Mouse (Mus musculus): Measurements from ENCODE around the gene Cfap57. TPM values are rescaled to one million over a fixed set of nuclear protein-coding genes. Genes with fewer than 3 reads are reported as not detected.
"Not testable (repeated sequence)": the region's sequence is repeated elsewhere in the genome, so short reads cannot be mapped to it uniquely, and the experiment has no call there.

Cfap57 gene
- polyA plus RNA-seq, 1 experiment from 2014 or later, result 0.64 TPM

DNA sequence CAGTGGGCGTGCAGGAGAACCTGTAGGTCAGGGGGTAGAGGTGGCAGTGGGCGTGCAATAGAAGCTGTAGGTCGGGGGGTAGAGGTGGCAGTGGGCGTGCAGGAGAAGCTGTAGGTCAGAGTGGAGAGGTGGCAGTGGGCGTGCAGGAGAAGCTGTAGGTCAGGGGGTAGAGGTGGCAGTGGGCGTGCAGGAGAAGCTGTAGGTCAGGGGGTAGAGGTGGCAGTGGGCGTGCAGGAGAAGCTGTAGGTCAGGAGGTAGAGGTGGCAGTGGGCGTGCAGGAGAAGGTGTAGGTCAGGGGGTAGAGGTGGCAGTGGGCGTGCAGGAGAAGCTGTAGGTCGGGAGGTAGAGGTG is 72.5 kb downstream of the Cfap57 start:
- H3K4me2 ChIP-seq; H3K36me3 ChIP-seq; H3K4me3 ChIP-seq; H3K27me3 ChIP-seq; ATAC-seq (ENCODE audit: borderline replicate concordance, extremely low read depth, low FRiP score, low TSS enrichment); H3K27ac ChIP-seq; H3K9ac ChIP-seq; H3K9me3 ChIP-seq; H3K4me1 ChIP-seq: not testable (repeated sequence)
- 84% methylated on average over 10 of the region's 10 CpGs for WGBS

DNA sequence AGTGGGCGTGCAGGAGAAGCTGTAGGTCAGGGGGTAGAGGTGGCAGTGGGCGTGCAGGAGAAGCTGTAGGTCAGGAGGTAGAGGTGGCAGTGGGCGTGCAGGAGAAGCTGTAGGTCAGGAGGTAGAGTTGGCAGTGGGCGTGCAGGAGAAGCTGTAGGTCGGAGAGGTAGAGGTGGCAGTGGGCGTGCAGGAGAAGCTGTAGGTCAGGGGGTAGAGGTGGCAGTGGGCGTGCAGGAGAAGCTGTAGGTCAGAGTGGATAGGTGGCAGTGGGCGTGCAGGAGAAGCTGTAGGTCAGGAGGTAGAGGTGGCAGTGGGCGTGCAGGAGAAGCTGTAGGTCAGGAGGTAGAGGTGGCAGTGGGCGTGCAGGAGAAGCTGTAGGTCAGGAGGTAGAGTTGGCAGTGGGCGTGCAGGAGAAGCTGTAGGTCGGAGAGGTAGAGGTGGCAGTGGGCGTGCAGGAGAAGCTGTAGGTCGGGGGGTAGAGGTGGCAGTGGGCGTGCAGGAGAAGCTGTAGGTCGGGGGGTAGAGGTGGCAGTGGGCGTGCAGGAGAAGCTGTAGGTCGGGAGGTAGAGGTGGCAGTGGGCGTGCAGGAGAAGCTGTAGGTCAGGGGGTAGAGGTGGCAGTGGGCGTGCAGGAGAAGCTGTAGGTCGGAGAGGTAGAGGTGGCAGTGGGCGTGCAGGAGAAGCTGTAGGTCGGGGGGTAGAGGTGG is 73.0 kb downstream of the Cfap57 start:
- not testable (repeated sequence) for ATAC-seq (ENCODE audit: borderline replicate concordance, extremely low read depth, low FRiP score, low TSS enrichment); H3K27ac ChIP-seq; H3K4me1 ChIP-seq; H3K27me3 ChIP-seq; H3K4me2 ChIP-seq; H3K36me3 ChIP-seq; H3K4me3 ChIP-seq; H3K9me3 ChIP-seq; H3K9ac ChIP-seq
- WGBS, result 85% methylated on average over 23 of the region's 23 CpGs

DNA sequence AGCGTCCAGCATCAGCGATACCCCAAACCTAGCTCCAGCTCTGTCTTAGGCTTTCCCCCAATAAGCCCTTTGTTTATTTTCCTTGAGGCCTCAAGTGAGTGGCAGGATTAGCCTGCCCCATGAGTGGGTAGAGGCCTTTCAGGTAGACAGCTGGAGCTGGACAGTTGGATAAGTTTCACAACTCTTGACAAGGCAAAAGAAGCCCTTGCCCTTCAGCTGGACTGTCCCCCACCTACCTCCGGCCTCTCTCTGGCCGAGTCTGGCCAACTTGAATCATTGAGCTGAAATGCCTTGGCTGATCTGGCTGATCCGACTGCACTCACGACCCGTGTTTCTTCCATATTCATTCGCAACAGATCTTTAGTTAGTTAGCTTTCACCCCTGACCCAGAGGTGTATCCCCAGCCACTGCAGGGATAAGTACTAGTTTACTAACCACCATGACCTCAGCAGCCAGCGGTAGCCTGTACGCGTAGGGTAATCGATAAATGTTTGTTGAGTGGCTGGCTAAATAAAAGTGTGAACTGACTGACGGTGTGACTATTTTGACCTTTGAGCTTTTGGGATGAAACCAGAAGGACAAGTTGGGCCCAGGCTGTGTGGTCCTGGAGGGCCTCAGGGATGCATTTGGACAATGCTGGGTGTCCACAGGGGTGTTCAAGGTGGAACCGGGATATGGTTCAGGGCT is 76.0 kb downstream of the Cfap57 start:
- Histone ChIP-seq H3K4me1 (peaks cover 5% of the 10 kb centered on the region), H3K4me3 (peak overlapping the region; percentile 36), H3K9ac (no peak overlapping the region), H3K27me3 (no peaks in the 10 kb centered on the region), H3K4me2 (peak overlapping the region; percentile 52), H3K27ac (peak overlapping the region; percentile 89), H3K9me3 (no peaks in the 10 kb centered on the region), H3K36me3 (no peaks in the 10 kb centered on the region)
- no peak for ATAC-seq (ENCODE audit: borderline replicate concordance, extremely low read depth, low FRiP score, low TSS enrichment)
- WGBS, result 37% methylated on average over 14 of the region's 14 CpGs

DNA sequence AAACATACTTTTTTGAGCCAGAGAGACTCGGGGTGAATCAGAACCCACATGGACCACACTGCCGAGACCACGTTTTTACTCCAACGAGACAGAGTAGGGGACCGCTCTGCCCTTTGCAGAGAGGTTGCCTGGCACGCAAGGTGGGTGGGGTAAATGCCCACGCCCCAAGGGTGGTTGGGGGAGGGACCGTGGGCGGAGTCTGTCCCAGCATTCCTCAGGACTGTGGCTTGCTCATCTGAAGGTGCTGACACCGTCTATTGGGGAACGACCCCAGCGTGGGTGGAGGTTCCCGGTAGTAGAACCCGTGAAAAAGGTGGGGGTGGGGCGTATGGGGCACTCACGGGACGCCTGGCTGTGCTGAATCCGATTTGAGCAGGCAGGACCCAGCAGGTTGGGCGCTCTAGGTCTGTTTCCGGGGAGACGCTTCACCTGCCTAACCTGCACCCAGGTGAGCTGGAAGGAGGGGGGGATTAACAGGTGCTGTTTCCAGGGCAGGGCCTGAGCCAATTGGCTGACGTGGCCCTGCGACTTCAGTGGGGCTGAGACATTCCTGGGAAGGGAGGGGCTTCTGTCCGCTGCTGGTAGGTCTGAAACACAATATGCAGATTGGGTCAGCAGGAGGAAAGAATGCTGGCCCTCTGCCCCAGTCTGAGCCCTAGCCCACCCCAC is 76.9 kb downstream of the Cfap57 start, which contains the start of gene Tmem125:
Tmem125 (minus strand) TSS at position 453 of the 669 bp plus-strand sequence.
- Histone ChIP-seq H3K36me3 (no peaks in the 10 kb centered on the region), H3K4me2 (peak within 1 kb of the TSS; percentile 52), H3K9ac (peak within 1 kb of the TSS; percentile 15; the same call in 1 of the 2 replicates), H3K4me1 (peaks cover 5% of the 10 kb centered on the region), H3K9me3 (no peaks in the 10 kb centered on the region), H3K27me3 (no peaks in the 10 kb centered on the region), H3K4me3 (peak within 1 kb of the TSS; percentile 36), H3K27ac (peak within 1 kb of the TSS; percentile 89)
- ATAC-seq (ENCODE audit: borderline replicate concordance, extremely low read depth, low FRiP score, low TSS enrichment), result peak; percentile 90
- 2% methylated on average over 24 of the region's 24 CpGs for WGBS

- Histone ChIP-seq H3K4me1 (peaks cover 5% of the 10 kb centered on the region), H3K9ac (peak overlapping the region; percentile 15; the same call in 1 of the 2 replicates), H3K9me3 (no peaks in the 10 kb centered on the region), H3K36me3 (no peaks in the 10 kb centered on the region), H3K27me3 (no peaks in the 10 kb centered on the region), H3K4me2 (peak overlapping the region; percentile 52), H3K4me3 (peak overlapping the region; percentile 36), H3K27ac (peak overlapping the region; percentile 89)
- ATAC-seq (ENCODE audit: borderline replicate concordance, extremely low read depth, low FRiP score, low TSS enrichment), result 0 out of 2 replicates have a peak, but pooled peaks have one; percentile 7
- 13% methylated on average over 13 of the region's 13 CpGs for WGBS
Measured at GRCm38 (mm10) chr4:118543158-118543530, 77.4 kb downstream of the Cfap57 start.

GRCm38 (mm10) chr4:118542510-118543157 is 77.9 kb downstream of the Cfap57 start:
- Histone ChIP-seq H3K4me3 (peak overlapping the region; percentile 36), H3K27ac (peak overlapping the region; percentile 89), H3K9me3 (no peaks in the 10 kb centered on the region), H3K9ac (peak overlapping the region; percentile 15; the same call in 1 of the 2 replicates), H3K36me3 (no peaks in the 10 kb centered on the region), H3K4me1 (peaks cover 5% of the 10 kb centered on the region), H3K27me3 (no peaks in the 10 kb centered on the region), H3K4me2 (peak overlapping the region; percentile 52)
- no peak for ATAC-seq (ENCODE audit: borderline replicate concordance, extremely low read depth, low FRiP score, low TSS enrichment)
- 47% methylated on average over 9 of the region's 9 CpGs for WGBS

DNA sequence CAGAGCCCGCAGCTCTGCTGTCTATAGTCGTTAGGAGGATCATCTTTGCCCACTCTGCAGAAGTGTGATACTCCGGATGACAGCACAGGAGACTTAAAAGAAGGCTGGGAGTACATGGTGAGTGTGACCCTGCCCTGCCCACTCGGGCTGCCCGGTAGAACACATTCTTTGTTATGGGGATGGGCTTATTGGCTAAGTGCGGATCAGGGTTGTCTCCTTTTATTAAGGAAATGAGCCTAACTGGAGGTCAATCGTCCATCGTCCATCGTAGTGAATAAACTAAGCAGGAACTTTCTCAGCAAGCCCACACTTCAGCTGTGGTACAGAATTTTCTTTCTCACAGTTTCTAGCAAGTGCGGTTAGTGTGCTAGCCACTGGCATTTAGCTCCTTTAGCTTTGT is 80.7 kb downstream of the Cfap57 start:
- Histone ChIP-seq H3K27me3 (no peaks in the 10 kb centered on the region), H3K9ac (no peak overlapping the region), H3K4me1 (peaks cover 5% of the 10 kb centered on the region), H3K27ac (no peak overlapping the region), H3K36me3 (no peaks in the 10 kb centered on the region), H3K4me2 (no peak overlapping the region), H3K9me3 (no peaks in the 10 kb centered on the region), H3K4me3 (no peak overlapping the region)
- no peak for ATAC-seq (ENCODE audit: borderline replicate concordance, extremely low read depth, low FRiP score, low TSS enrichment)
- 38% methylated on average over 10 of the region's 10 CpGs for WGBS

- 24% methylated on average over 6 of the region's 6 CpGs for WGBS
- ATAC-seq (ENCODE audit: borderline replicate concordance, extremely low read depth, low FRiP score, low TSS enrichment), result no peak
- H3K4me2 ChIP-seq, result no peak overlapping the region
- peaks cover under 1% of the 10 kb centered on the region for H3K4me1 ChIP-seq
- H3K9ac ChIP-seq, result no peak overlapping the region
- no peak overlapping the region for H3K4me3 ChIP-seq
- no peaks in the 10 kb centered on the region for H3K36me3 ChIP-seq
- no peak overlapping the region for H3K27ac ChIP-seq
- no peaks in the 10 kb centered on the region for H3K27me3 ChIP-seq
- no peaks in the 10 kb centered on the region for H3K9me3 ChIP-seq
Measured at GRCm38 (mm10) chr4:118537801-118538200, 82.8 kb downstream of the Cfap57 start.

- H3K9ac ChIP-seq, result no peak overlapping the region
- WGBS, result 78% methylated on average over 6 of the region's 6 CpGs
- H3K27ac ChIP-seq, result no peak overlapping the region
- H3K27me3 ChIP-seq, result no peaks in the 10 kb centered on the region
- H3K4me3 ChIP-seq, result no peak overlapping the region
- H3K4me2 ChIP-seq, result no peak overlapping the region
- no peak for ATAC-seq (ENCODE audit: borderline replicate concordance, extremely low read depth, low FRiP score, low TSS enrichment)
- H3K4me1 ChIP-seq, result no peaks in the 10 kb centered on the region
- H3K9me3 ChIP-seq, result no peaks in the 10 kb centered on the region
- no peaks in the 10 kb centered on the region for H3K36me3 ChIP-seq
Measured at GRCm38 (mm10) chr4:118535610-118536009, 85.0 kb downstream of the Cfap57 start.

- 81% methylated on average over 7 of the region's 7 CpGs for WGBS
- no peak for ATAC-seq (ENCODE audit: borderline replicate concordance, extremely low read depth, low FRiP score, low TSS enrichment)
Measured at GRCm38 (mm10) chr4:118533605-118534004, 87.0 kb downstream of the Cfap57 start.

DNA sequence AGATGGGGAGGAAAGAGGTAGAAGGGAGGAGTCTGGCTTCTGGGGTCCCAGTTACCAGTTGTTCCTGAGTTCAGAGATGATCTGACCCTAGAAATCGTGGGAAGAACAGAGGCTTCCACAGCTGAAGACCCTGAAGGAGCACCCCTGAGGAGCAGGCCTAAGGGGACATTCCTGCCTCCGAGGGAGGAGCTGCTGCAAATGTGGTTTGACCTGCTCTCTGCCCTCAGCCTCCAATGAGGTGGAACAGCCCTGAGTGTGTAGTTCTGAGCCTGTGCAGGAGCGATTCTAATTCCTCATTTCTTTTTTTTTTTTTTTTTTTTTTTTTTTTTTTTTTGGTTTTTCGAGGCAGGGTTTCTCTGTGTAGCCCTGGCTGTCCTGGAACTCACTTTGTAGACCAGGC is 87.4 kb downstream of the Cfap57 start:
- Histone ChIP-seq H3K27me3 (no peaks in the 10 kb centered on the region), H3K4me2 (no peak overlapping the region), H3K4me1 (no peaks in the 10 kb centered on the region), H3K9ac (no peak overlapping the region), H3K27ac (no peak overlapping the region), H3K4me3 (no peak overlapping the region), H3K36me3 (no peaks in the 10 kb centered on the region), H3K9me3 (no peaks in the 10 kb centered on the region)
- no peak for ATAC-seq (ENCODE audit: borderline replicate concordance, extremely low read depth, low FRiP score, low TSS enrichment)
- WGBS, result 44% methylated on average over 3 of the region's 4 CpGs

More at GRCm38 (mm10) chr4:118533605-118534004, 87.0 kb downstream of the Cfap57 start:
- Histone ChIP-seq H3K4me3 (no peak overlapping the region), H3K27me3 (no peaks in the 10 kb centered on the region), H3K9ac (no peak overlapping the region), H3K27ac (no peak overlapping the region), H3K9me3 (no peaks in the 10 kb centered on the region), H3K36me3 (no peaks in the 10 kb centered on the region), H3K4me2 (no peak overlapping the region), H3K4me1 (no peaks in the 10 kb centered on the region)

All from lung, embryonic 15.5 days (tissue).